Mouse (Mus musculus): Measurements from ENCODE around the gene Lingo3. TPM values are rescaled to one million over a fixed set of nuclear protein-coding genes. Genes with fewer than 3 reads are reported as not detected.

Lingo3 gene
- polyA plus RNA-seq, 1 experiment from 2014 or later, result 0.54 TPM

DNA sequence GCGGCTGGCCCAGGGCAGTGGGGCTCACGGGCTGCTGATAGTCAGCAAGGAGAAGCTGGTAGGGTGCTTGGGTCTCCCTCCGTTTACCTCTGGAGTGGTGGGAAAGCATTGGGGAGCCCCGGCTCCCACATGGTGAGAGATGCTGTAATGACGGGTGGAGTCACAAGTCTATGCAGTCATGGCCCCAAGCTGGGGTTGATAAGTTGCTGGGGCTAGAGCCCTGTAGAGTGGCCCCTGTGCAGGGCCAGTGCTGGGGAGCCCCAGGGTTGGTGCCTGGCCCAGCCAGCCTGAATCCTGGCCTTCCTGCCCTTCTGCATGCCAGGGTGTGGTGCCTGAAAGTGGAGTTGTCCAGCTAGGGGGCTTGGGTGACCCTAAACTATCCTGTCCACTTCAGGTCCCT is 18.5 kb upstream of the Lingo3 start:
- Histone ChIP-seq H3K4me1 (replicated peaks) (no peaks in the 10 kb centered on the region), H3K4me3 (no peak overlapping the region), H3K9ac (no peak overlapping the region), H3K4me2 (no peak overlapping the region), H3K27ac (ENCODE audit: poor library complexity, severe bottlenecking) (no peak overlapping the region), H3K27me3 (replicated peaks) (no peaks in the 10 kb centered on the region), H3K36me3 (peaks cover 60% of the 10 kb centered on the region), H3K9me3 (replicated peaks) (no peaks in the 10 kb centered on the region)
- ATAC-seq (ENCODE audit: insufficient number of reproducible peaks, low FRiP score), result no peak
- WGBS, result 80% methylated on average over 5 of the region's 5 CpGs

DNA sequence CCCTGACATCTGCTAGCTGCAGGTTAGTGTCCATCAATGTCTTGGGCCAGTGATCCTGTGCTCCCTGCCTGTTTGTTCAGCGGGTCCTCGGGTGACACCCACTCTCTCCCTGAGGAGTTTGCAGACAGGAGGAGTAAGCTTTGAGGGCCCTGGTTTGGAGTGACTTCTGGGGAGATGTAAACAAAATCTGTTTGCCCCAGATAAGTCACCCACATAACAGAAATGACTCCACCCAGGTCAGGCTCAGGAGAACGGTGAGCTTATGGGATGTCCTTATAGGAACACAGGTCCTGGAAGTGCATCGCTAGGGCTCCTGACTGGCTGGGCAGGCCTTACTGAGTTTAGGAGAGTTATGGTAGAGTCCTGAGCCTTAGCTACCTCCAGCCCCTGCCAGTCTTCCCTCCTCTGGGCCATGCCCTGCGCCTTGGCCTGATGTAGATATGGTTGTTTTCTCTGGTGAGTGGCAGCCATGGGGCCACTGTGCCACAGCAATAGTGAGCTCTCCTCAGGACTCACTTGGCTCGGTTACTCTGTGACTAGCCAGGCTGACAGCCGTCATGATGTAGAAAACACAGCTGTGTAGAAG is 14.6 kb upstream of the Lingo3 start:
- Histone ChIP-seq H3K4me3 (no peak overlapping the region), H3K9ac (peak overlapping the region; percentile 42; the same call in 1 of the 2 replicates), H3K4me2 (peak overlapping the region; percentile 100; the same call in 1 of the 2 replicates), H3K4me1 (replicated peaks) (peaks cover 28% of the 10 kb centered on the region), H3K27me3 (replicated peaks) (no peaks in the 10 kb centered on the region), H3K36me3 (peaks cover 22% of the 10 kb centered on the region), H3K9me3 (replicated peaks) (no peaks in the 10 kb centered on the region), H3K27ac (ENCODE audit: poor library complexity, severe bottlenecking) (peak overlapping the region; percentile 71)
- ATAC-seq (ENCODE audit: insufficient number of reproducible peaks, low FRiP score), result peak; percentile 82
- WGBS, result 66% methylated on average over 7 of the region's 7 CpGs

DNA sequence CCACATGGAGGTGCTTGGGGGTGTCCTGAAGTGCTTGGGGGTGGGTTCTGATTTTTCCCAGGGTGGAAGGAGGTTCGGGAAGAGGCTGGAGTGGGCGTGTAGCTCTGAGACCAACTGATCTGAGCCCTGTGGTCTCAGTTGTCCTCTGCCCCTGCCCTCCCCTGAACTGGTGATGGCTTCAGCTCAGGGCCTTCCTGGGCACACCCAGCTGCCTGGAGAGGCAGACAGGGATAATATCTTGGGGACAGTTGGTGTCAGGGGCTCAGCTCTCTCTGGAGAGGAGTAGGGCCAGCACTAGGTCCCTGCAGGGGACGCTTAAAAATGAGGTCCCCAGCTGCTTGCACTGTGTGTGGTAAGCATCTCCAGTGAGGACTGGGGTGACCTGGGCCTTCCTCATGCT is 14.0 kb upstream of the Lingo3 start:
- no peaks in the 10 kb centered on the region for H3K9me3 ChIP-seq (replicated peaks)
- peak overlapping the region; percentile 38; the same call in 1 of the 2 replicates for H3K9ac ChIP-seq
- no peak overlapping the region for H3K4me3 ChIP-seq
- H3K4me2 ChIP-seq, result peak overlapping the region; percentile 100
- peak overlapping the region; percentile 70 for H3K27ac ChIP-seq (ENCODE audit: poor library complexity, severe bottlenecking)
- peaks cover 22% of the 10 kb centered on the region for H3K36me3 ChIP-seq
- H3K27me3 ChIP-seq (replicated peaks), result no peaks in the 10 kb centered on the region
- H3K4me1 ChIP-seq (replicated peaks), result peaks cover 28% of the 10 kb centered on the region
- ATAC-seq (ENCODE audit: insufficient number of reproducible peaks, low FRiP score), result peak; percentile 47
- WGBS, result 63% methylated on average over 3 of the region's 3 CpGs

DNA sequence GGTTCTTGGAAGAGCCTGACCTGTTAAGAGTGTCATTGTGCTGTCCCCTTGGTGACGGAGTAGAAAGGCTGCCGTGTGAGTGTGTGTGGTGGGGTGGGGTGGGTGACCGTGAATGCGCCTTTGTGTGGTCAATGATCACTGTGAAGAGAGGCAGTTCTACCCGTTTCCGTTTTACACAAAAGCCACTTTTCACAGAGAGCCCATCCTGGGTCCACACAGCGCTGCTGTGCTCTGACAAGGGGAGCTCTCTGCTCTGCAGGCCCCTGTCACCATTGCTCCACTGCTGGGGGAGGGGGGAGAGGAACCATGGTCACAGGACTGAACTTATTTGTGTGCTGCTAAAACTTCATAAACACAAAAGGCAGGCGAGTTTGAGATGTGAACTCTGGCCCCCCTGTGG is 13.5 kb upstream of the Lingo3 start:
- H3K27me3 ChIP-seq (replicated peaks), result no peaks in the 10 kb centered on the region
- H3K4me1 ChIP-seq (replicated peaks), result peaks cover 28% of the 10 kb centered on the region
- 0 out of 2 replicates have a peak overlapping the region, but pooled peaks have one; percentile 98 for H3K4me3 ChIP-seq
- ATAC-seq (ENCODE audit: insufficient number of reproducible peaks, low FRiP score), result no peak
- peaks cover 20% of the 10 kb centered on the region for H3K36me3 ChIP-seq
- peak overlapping the region; percentile 100 for H3K4me2 ChIP-seq
- H3K9me3 ChIP-seq (replicated peaks), result no peaks in the 10 kb centered on the region
- 68% methylated on average over 8 of the region's 8 CpGs for WGBS
- peak overlapping the region; percentile 38; the same call in 1 of the 2 replicates for H3K9ac ChIP-seq
- peak overlapping the region; percentile 70 for H3K27ac ChIP-seq (ENCODE audit: poor library complexity, severe bottlenecking)

DNA sequence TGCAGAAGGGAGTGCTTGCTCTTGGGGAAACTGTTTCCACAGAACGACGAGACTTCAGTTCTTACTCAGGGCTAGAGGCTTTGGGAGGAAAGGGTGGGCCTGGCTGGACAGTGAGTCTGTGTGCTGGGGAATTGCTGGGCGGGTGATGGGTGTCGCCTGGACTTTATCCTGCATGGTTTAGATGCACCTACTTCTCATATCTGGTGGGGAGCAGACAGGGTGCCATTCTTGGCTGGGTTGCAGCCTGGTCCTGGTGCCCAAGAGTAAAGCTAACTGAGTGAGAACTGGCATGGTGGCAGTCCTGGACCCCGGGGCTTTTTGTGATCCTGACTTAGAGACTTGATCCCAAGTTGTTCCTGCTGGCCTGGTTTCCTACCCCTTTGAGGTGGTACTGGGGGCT is 13.1 kb upstream of the Lingo3 start:
- Histone ChIP-seq H3K36me3 (peaks cover 20% of the 10 kb centered on the region), H3K4me1 (replicated peaks) (peaks cover 28% of the 10 kb centered on the region), H3K4me3 (0 out of 2 replicates have a peak overlapping the region, but pooled peaks have one; percentile 98), H3K27me3 (replicated peaks) (no peaks in the 10 kb centered on the region), H3K27ac (ENCODE audit: poor library complexity, severe bottlenecking) (peak overlapping the region; percentile 70), H3K4me2 (peak overlapping the region; percentile 100), H3K9me3 (replicated peaks) (no peaks in the 10 kb centered on the region), H3K9ac (peak overlapping the region; percentile 38; the same call in 1 of the 2 replicates)
- WGBS, result 75% methylated on average over 5 of the region's 5 CpGs
- no peak for ATAC-seq (ENCODE audit: insufficient number of reproducible peaks, low FRiP score)

DNA sequence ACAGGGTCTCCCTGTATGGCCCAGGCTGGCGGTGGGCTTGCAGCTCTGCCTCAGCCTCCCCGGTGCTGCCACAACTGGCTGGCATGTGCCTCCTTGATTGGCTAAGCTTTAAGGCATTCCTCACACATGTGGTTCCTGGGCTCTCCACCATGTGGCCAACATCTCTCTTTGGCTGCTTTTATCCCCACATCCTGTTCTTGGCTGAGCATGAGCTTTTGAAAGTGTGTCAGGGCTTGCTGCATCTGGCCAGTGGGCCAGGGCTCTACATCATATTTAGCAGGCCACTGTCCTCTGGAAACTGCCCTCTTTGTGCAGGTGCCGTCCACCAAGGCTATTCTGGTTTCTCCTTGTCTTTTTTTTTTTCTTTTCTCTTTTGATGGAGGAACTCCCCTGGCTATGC is 12.4 kb upstream of the Lingo3 start:
- Histone ChIP-seq H3K4me3 (peak overlapping the region; percentile 98), H3K9me3 (replicated peaks) (no peaks in the 10 kb centered on the region), H3K36me3 (peaks cover 20% of the 10 kb centered on the region), H3K4me1 (replicated peaks) (peaks cover 28% of the 10 kb centered on the region), H3K4me2 (peak overlapping the region; percentile 100), H3K27me3 (replicated peaks) (no peaks in the 10 kb centered on the region), H3K27ac (ENCODE audit: poor library complexity, severe bottlenecking) (peak overlapping the region; percentile 37; the same call in 1 of the 2 replicates), H3K9ac (peak overlapping the region; percentile 21; the same call in 1 of the 2 replicates)
- 62% methylated on average over 3 of the region's 3 CpGs for WGBS
- no peak for ATAC-seq (ENCODE audit: insufficient number of reproducible peaks, low FRiP score)

DNA sequence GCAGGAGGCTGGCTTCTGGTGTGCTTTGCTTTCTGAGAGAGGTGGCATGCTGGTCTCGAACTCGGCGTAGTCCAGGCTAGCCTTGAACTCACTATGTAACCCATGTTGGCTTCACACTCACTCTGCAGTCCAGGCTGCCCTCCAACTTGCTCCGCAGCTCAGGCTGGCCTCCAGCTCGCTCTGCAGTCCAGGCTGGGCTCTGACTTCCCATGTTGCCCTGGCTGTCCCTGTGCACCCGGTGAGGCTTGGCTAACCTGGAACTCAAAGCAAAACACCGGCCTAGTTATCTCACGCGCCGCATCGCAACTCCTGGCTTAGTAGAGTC is 11.9 kb upstream of the Lingo3 start:
- Histone ChIP-seq H3K9me3 (replicated peaks) (no peaks in the 10 kb centered on the region), H3K27ac (ENCODE audit: poor library complexity, severe bottlenecking) (peak overlapping the region; percentile 37; the same call in 1 of the 2 replicates), H3K36me3 (peaks cover 24% of the 10 kb centered on the region), H3K4me3 (peak overlapping the region; percentile 98), H3K27me3 (replicated peaks) (no peaks in the 10 kb centered on the region), H3K9ac (peak overlapping the region; percentile 96), H3K4me1 (replicated peaks) (peaks cover 28% of the 10 kb centered on the region), H3K4me2 (peak overlapping the region; percentile 100)
- 18% methylated on average over 11 of the region's 11 CpGs for WGBS
- no peak for ATAC-seq (ENCODE audit: insufficient number of reproducible peaks, low FRiP score)

DNA sequence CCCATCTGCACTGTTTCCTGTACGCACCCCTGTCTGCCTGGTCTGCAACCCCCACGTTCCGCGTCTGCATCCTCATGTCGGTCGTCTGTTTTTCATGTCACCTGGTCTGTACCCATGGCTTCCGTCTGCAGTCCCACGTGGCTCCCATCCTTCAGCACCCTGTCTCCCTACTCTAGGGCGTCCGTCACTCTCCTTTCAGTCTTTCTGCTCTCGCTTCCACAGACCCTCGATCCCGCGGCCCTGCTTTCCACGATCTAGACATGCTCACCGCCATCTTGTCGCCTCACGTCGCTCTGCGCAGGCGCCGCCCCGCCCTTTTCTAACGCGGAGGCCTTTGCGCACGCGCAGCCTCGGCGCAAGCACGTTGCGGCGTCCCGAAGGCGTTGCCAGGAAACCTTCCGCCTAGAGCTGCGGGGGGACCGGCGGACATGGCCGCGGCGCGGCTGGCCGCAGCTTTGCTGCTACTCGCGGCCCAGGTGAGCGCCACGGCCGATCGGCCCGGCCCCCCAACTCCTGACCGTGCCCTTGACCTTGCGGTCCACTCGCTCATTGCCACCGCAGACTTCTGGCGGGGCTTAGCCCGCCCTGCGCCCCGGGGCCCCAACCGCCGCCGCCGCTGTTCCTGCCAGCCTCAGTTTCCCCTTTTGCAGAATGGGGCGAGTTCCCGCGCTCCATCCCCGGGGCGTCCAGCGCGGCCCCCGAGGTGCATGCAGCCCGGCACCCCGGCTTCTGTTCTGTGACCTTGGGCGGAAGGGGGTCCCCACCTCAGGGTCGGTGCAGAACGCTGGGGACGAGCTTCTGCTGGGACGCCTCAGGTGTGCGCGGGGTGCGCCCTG is 11.3 kb upstream of the Lingo3 start, which contains the start of the genes Lsm7 and Sppl2b:
Gene Lsm7 (minus strand): TSS at position 297 of the 836 bp plus-strand sequence.
Gene Sppl2b (plus strand): TSS at position 363 of the 836 bp plus-strand sequence.
- Histone ChIP-seq H3K36me3 (peaks cover 29% of the 10 kb centered on the region), H3K27me3 (replicated peaks) (no peaks in the 10 kb centered on the region), H3K4me3 (peak within 1 kb of the TSS; percentile 98), H3K4me2 (peak within 1 kb of the TSS; percentile 100), H3K27ac (ENCODE audit: poor library complexity, severe bottlenecking) (peak within 1 kb of the TSS; percentile 37; the same call in 1 of the 2 replicates), H3K9ac (peak within 1 kb of the TSS; percentile 96), H3K4me1 (replicated peaks) (peaks cover 28% of the 10 kb centered on the region), H3K9me3 (replicated peaks) (no peaks in the 10 kb centered on the region)
- peak; percentile 77 for ATAC-seq (ENCODE audit: insufficient number of reproducible peaks, low FRiP score)
- under 1% methylated on average over 80 of the region's 81 CpGs for WGBS

DNA sequence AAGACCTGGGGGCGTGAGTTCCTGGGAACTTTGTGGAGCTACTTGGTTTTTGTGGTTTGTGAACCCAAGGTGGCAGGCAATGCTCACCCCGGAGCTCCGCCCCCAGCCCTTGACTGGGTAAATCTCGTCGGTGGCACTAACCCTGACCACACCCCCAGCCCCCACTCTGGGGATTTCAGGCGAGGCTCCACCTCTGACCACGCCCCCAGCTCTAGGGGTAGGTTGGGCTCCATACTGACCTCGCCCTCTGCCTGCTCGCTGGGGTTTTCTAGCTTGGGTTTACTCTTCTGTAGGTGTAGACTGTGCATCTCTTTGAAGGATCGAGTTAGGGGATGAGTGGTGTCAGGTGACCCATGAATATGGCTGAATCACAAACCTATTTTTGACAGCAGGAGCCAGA is 4.7 kb upstream of the Lingo3 start:
- Histone ChIP-seq H3K9ac (no peak overlapping the region), H3K27me3 (replicated peaks) (peaks cover 30% of the 10 kb centered on the region), H3K4me3 (no peak overlapping the region), H3K9me3 (replicated peaks) (no peaks in the 10 kb centered on the region), H3K4me2 (no peak overlapping the region), H3K27ac (ENCODE audit: poor library complexity, severe bottlenecking) (no peak overlapping the region), H3K4me1 (replicated peaks) (peaks cover 15% of the 10 kb centered on the region), H3K36me3 (peaks cover 29% of the 10 kb centered on the region)
- WGBS, result 9% methylated on average over 10 of the region's 10 CpGs
- peak; percentile 56; the same call in 1 of the 2 replicates for ATAC-seq (ENCODE audit: insufficient number of reproducible peaks, low FRiP score)

DNA sequence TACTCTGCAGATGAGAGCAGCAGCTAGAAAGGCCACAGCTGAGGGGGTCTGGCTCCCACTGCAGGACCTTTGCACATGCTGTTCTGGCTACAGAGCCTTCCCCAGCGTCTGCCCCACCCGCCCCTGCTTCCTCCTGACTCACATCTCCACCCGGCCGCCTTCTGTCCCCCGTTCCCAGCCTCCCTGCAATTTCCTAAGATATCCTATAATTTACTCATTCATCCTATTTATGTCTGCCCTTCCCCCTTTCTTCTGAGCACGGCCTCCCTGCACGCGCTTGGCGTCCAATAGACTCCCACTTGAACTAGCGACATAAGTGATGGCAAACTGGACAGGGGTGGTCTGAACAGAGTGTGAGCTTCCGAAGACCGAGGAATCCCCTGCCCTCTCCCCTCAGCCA is 1.9 kb upstream of the Lingo3 start:
- Histone ChIP-seq H3K36me3 (0 out of 2 replicates have a peak, but pooled peaks cover 5% of the 10 kb centered on the region), H3K27ac (ENCODE audit: poor library complexity, severe bottlenecking) (no peak overlapping the region), H3K9me3 (replicated peaks) (no peaks in the 10 kb centered on the region), H3K27me3 (replicated peaks) (peaks cover 58% of the 10 kb centered on the region), H3K4me3 (no peak overlapping the region), H3K9ac (no peak overlapping the region), H3K4me2 (no peak overlapping the region), H3K4me1 (replicated peaks) (peaks cover 18% of the 10 kb centered on the region)
- WGBS, result 73% methylated on average over 12 of the region's 12 CpGs
- no peak for ATAC-seq (ENCODE audit: insufficient number of reproducible peaks, low FRiP score)

DNA sequence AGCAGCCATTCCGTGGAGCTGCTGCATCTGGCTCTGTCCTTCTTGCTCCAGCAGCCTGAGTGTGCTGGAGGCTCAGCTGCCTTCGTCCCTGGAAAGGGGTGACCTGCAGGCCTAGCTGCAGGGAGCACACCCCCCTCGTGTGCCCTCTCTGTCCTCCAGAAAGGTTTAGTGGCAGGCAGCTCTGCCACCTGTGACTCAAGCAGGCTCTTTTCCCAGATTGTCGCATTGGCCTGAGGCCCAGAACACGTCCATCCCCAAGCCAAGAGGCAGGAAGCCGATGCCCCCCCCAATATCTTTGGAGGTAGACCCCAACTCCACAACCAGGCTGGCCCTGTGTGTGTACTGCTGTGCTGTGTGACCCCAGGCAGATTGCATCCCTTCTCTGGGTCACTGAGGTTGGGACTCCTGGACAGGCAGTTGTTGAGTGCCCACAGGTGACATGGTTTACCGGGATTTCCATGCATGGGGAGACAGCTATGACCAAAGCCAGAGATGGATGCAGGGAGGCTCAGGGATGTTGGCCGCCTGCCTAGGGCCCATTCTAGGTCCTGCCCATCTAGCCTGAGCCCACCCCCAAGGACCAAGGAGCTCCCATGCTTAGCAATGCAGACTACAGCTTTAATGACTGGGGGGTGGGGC is 1.3 kb upstream of the Lingo3 start:
- Histone ChIP-seq H3K9me3 (replicated peaks) (no peaks in the 10 kb centered on the region), H3K27me3 (replicated peaks) (peaks cover 59% of the 10 kb centered on the region), H3K4me2 (no peak overlapping the region), H3K4me3 (no peak overlapping the region), H3K4me1 (replicated peaks) (peaks cover 18% of the 10 kb centered on the region), H3K9ac (no peak overlapping the region), H3K36me3 (0 out of 2 replicates have a peak, but pooled peaks cover under 1% of the 10 kb centered on the region), H3K27ac (ENCODE audit: poor library complexity, severe bottlenecking) (no peak overlapping the region)
- 59% methylated on average over 8 of the region's 8 CpGs for WGBS
- no peak for ATAC-seq (ENCODE audit: insufficient number of reproducible peaks, low FRiP score)
